Mouse (Mus musculus) embryonic facial prominence, embryonic 11.5 days (tissue): ENCODE measurements around the gene Pfn1. TPM values are rescaled to one million over a fixed set of nuclear protein-coding genes. Genes with fewer than 3 reads are reported as not detected.
A peak's percentile ranks its signal among the peaks of the same experiment; 100 is the strongest.

Source experiments
- ATAC-seq: fragments of 200-750 bp; cut with Nextera tagmentation; replicated peaks from 2 replicates; pipeline ENCODE4 v1.8.0; 2017; ENCODE audit warnings: low read depth; ENCODE audit not compliant: insufficient number of reproducible peaks, low FRiP score, low TSS enrichment
- DNase-seq: peaks from one replicate; pipeline ENCODE4 v3.0.0-alpha.2; 2015; ENCODE audit warnings: low spot score
- H3K27ac ChIP-seq: fragments of 300-500 bp; sonication (generic); replicated peaks from 2 replicates; pipeline ENCODE4 v1.5.1; 2014; ENCODE audit warnings: mild to moderate bottlenecking, low read depth, low read length, control low read depth
- H3K27me3 ChIP-seq: fragments of 300-500 bp; sonication (generic); 2 replicates; pipeline ENCODE4 v1.6.1; 2014; ENCODE audit warnings: mild to moderate bottlenecking, low read length, moderate library complexity, mixed read lengths; ENCODE audit not compliant: control insufficient read depth, insufficient read depth
- H3K36me3 ChIP-seq: fragments of 300-500 bp; sonication (generic); replicated peaks from 2 replicates; pipeline ENCODE4 v1.6.1; 2014; ENCODE audit warnings: low read depth, mild to moderate bottlenecking, low read length, moderate library complexity, mixed read lengths; ENCODE audit not compliant: control insufficient read depth, insufficient read depth
- H3K4me1 ChIP-seq: fragments of 300-500 bp; sonication (generic); 2 replicates; pipeline ENCODE4 v1.6.1; 2014; ENCODE audit warnings: low read length, mixed read lengths; ENCODE audit not compliant: control insufficient read depth, insufficient read depth
- H3K4me2 ChIP-seq: fragments of 300-500 bp; sonication (generic); 2 replicates; pipeline ENCODE4 v1.6.1; 2014; ENCODE audit warnings: low read depth, mild to moderate bottlenecking, control low read depth, low read length, moderate library complexity
- H3K4me3 ChIP-seq: fragments of 300-500 bp; sonication (generic); 2 replicates; pipeline ENCODE4 v1.5.1; 2014; ENCODE audit warnings: low read depth, low read length, control low read depth
- H3K9ac ChIP-seq: fragments of 300-500 bp; sonication (generic); replicated peaks from 2 replicates; pipeline ENCODE4 v1.6.1; 2014; ENCODE audit warnings: mild to moderate bottlenecking, control low read depth, low read length
- H3K9me3 ChIP-seq: fragments of 300-500 bp; sonication (generic); replicated peaks from 2 replicates; pipeline ENCODE4 v1.6.1; 2016; ENCODE audit warnings: mild to moderate bottlenecking, low read length, inconsistent platforms, mixed read lengths; ENCODE audit not compliant: control insufficient read depth
- WGBS: fragments of 180-500 bp; shearing (Covaris S2); extraction: QIAGEN DNeasy Blood & Tissue Kit; methylation state at CpG from one replicate; pipeline ENCODE4 v1.1.7; 2014; 5-methylcytosine and 5-hydroxymethylcytosine counted together
- polyA plus RNA-seq: library from polyadenylated mRNA; unstranded; fragments of >200 nt; fragmentation: Nextera tagmentation; extraction: Ambion mirVana; gene quantifications from 2 replicates; pipeline ENCODE4 v1.2.1, GENCODE M21; 2014

The Pfn1 gene
- polyA plus RNA-seq, 1 experiment from 2014 or later: 1,669 TPM

DNA sequence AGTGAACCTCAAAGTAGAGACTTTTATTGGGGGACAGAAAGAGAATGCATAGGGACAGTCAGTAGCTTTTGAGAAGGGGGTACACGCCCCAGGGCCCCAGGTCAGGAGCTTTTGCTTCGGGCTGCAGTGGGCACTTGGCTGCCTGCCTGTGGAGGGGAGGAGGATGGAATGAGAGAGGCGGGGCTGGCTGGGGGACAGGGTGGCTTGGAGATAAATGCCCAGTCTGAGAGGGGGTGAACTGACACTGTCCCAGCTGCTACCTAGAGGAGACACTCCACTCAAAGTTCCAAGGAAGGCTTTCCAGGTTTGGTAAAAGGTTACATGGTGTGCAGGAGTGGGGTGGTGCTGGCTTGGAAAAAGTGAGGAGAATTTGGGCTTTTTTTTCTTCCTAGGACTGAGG is 2.5 kb upstream of the Pfn1 start, which contains the start of gene Eno3:
Eno3 (plus strand) TSS at position 239 of the 400 bp plus-strand sequence.
- WGBS: 4% methylated on average over 3 of the region's 3 CpGs
- Histone ChIP-seq H3K36me3 (peaks cover under 1% of the 10 kb centered on the region), H3K4me2 (peak within 1 kb of the TSS; percentile 95), H3K4me1 (peaks cover 9% of the 10 kb centered on the region), H3K27me3 (no peaks in the 10 kb centered on the region), H3K27ac (peak within 1 kb of the TSS; percentile 97), H3K4me3 (peak within 1 kb of the TSS; percentile 100), H3K9ac (peak within 1 kb of the TSS; percentile 97), H3K9me3 (no peaks in the 10 kb centered on the region)
- no peak for DNase-seq
- ATAC-seq: no peak

DNA sequence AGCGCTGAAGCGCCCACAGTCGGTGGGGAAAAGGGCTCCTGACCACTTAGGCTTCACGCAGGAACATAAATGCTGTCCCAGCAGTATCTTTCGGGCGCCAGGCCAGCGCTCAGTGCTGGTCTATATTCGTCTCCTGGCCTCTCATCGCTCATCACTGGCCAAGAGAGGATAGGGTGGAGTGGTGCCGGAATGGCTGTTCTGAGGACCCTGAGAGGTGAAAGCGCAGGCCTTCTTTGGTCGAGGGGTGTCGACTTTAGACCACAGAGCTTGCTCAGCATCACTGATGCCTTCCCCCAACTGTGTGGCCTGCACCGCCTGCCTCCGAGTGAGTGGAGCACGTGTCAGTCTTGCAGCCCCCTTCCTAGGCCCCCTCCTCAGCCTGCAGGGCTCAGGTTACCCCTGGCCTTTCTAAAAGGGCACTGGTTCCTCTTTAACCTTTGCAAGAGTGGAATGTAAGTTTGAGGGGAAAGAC is 2.0 kb upstream of the Pfn1 start:
- Histone ChIP-seq H3K36me3 (peaks cover under 1% of the 10 kb centered on the region; the same call in 1 of the 2 replicates), H3K27me3 (no peaks in the 10 kb centered on the region), H3K4me1 (peaks cover 9% of the 10 kb centered on the region), H3K4me3 (peak overlapping the region; percentile 100), H3K9me3 (no peaks in the 10 kb centered on the region), H3K4me2 (peak overlapping the region; percentile 95), H3K9ac (peak overlapping the region; percentile 97), H3K27ac (peak overlapping the region; percentile 97)
- DNase-seq (peak; percentile 80), ATAC-seq (peak; percentile 31; the same call in 1 of the 2 replicates)
- 4% methylated on average over 16 of the region's 16 CpGs for WGBS

DNA sequence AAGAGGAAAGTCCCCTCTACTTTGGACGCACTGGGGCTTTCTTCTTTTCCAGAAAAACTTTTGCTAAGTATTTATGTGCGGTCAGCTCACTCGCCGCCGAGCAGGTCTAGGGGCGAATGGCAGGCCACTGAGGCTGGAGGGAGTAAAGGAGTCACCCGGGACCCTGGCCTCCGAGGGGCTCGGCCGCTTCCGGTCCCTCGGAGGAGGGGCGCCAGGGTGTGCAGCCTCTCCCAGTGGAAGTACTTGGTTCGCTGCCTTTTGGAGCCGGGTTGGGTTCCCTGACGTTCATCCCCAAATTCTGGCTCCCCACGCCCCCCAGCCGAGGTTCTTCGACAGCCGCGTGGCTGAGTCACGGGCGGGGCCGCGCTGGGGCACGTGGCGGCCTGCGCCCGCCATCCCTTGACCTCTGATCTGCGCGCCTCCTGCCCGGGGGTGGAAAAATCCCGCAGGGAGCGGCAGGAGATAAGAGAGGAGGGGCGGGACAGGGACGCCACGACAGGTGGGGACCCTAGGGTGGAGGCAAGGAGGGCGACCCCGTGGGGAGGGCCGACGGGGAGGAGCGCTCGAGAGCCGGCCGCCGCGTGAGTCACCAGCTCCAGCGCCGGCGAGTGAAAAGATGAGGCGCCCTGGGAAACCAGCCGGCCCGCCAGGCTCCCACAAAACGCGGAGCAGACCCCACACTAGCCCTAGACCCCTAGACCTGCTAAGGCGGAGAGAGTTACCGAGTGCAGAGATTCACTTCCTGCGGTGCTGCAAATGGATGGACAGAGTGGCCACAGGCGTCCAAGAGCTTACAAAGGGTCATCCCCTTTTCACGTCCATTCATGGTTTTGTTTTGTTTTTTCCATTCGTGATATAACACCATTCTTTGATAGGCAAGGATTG is 1.4 kb upstream of the Pfn1 start:
- H3K4me2 ChIP-seq: peak overlapping the region; percentile 95
- ATAC-seq (peak; percentile 20), DNase-seq (peak; percentile 69)
- no peaks in the 10 kb centered on the region for H3K27me3 ChIP-seq
- peak overlapping the region; percentile 100 for H3K4me3 ChIP-seq
- H3K27ac ChIP-seq: peak overlapping the region; percentile 97
- H3K9me3 ChIP-seq: no peaks in the 10 kb centered on the region
- WGBS: under 1% methylated on average over 61 of the region's 61 CpGs
- peaks cover 7% of the 10 kb centered on the region for H3K36me3 ChIP-seq
- peaks cover 9% of the 10 kb centered on the region for H3K4me1 ChIP-seq
- H3K9ac ChIP-seq: peak overlapping the region; percentile 97

DNA sequence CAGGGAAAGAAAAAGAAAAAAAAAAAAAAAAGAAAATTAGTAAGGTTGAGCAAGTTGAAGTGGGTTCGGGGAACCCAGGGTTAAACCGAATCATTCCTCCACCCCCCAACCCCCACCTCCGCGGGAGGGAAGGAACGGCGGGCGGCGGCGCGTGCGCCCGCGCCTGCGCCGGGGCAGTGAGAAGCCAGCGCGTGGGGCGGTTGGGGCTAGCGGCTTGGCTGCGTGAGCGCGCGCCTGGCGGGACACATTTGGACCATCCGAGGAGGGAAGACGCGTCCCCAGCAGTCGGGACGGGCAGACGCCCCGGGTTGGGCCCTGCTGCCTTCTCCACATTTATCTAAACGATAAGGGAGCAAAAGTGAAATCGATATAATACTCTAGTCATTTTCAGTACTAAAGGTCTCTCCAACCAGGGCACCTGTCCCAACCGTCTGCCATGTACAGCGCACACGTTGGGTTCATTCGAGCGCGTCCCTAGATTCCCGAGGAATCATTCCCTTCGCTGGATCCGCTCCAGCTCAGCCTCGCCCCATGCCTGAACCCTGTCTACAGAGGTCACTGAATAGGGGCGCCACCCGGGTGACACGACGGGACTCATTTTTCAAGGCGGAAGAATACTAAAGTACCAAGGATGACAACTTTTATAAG is 603 bp upstream of the Pfn1 start:
- Histone ChIP-seq H3K9ac (peak overlapping the region; percentile 97), H3K4me1 (peaks cover 9% of the 10 kb centered on the region), H3K27ac (peak overlapping the region; percentile 97), H3K4me3 (peak overlapping the region; percentile 100), H3K27me3 (no peaks in the 10 kb centered on the region), H3K36me3 (peaks cover 13% of the 10 kb centered on the region), H3K4me2 (peak overlapping the region; percentile 95), H3K9me3 (no peaks in the 10 kb centered on the region)
- 0% methylated on average over 43 of the region's 48 CpGs for WGBS
- peak; percentile 89 for DNase-seq
- ATAC-seq: peak; percentile 37

DNA sequence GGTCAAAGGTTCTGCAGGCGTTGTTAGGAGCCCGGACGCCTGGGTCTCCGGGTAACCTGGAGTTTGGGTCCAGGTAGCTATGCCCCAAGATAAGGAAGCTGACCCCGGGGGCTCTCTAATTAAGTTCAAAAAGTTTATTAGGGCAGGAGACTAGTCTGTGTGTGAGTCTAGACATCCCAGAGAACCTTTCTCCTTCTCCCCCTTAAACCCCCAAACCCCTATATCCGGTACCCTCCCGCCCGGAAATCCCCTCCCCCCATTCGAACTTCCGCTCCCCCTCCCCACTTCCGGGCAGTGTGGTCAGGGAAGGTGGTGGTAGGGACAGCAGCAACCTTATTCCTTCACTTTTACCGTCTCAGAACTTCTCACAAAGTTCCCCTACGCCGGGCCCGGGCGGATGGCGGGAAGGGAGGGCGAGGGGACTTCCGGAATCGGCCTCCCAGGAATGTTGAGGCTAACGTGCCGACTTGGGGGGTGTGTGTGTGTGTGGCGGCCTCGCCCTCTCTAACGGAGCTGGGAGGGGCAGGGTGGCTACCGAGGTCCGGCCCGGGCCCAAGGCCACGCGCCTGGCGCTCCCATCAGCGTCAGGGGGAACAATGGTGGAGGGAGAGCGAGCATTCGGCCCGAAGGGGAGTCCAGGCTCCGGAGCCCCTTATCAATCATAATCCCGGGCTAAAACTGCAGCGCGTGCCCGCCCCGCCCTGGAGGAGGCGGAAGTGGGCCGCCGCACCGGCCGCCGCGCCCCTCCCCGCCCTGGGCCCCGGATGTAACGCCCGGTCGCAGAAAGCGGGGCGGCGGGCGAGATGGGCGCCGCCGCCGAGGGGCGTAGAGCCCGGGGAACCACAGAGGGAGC is 873 bp downstream of the Pfn1 start:
- Histone ChIP-seq H3K27ac (peak overlapping the region; percentile 97), H3K9ac (peak overlapping the region; percentile 97), H3K9me3 (no peaks in the 10 kb centered on the region), H3K4me2 (peak overlapping the region; percentile 95), H3K4me3 (peak overlapping the region; percentile 100), H3K27me3 (no peaks in the 10 kb centered on the region), H3K36me3 (peaks cover 17% of the 10 kb centered on the region), H3K4me1 (peaks cover 9% of the 10 kb centered on the region)
- peak; percentile 26 for ATAC-seq
- peak; percentile 79 for DNase-seq
- under 1% methylated on average over 59 of the region's 63 CpGs for WGBS

DNA sequence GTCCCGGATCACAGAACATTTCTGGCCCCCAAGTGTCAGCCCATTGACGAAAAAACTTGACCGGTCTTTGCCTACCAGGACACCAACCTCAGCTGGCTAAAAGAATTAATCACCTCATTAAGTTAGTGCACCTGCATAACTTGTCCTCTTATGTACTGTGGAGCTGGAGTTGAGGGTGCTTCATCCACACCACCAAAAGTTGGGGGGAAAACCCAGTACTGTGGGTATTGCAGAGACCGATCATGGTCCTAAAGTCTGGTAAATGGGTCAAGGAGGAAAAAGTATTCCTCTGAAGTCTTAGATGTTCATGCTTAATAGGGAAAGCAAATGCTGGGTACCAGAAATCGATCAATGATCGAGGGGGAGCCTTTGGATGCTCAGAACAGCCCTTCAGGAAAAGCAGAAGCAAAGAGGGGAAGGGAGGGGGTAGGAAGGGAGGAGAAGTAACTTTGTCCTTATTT is 1.5 kb downstream of the Pfn1 start:
- Histone ChIP-seq H3K9ac (peak overlapping the region; percentile 97), H3K36me3 (peaks cover 17% of the 10 kb centered on the region), H3K27ac (peak overlapping the region; percentile 97), H3K4me1 (peaks cover 10% of the 10 kb centered on the region), H3K27me3 (no peaks in the 10 kb centered on the region), H3K4me2 (peak overlapping the region; percentile 95), H3K9me3 (no peaks in the 10 kb centered on the region), H3K4me3 (peak overlapping the region; percentile 100)
- ATAC-seq (no peak), DNase-seq (peak; percentile 25)
- 49% methylated on average over 6 of the region's 6 CpGs for WGBS

DNA sequence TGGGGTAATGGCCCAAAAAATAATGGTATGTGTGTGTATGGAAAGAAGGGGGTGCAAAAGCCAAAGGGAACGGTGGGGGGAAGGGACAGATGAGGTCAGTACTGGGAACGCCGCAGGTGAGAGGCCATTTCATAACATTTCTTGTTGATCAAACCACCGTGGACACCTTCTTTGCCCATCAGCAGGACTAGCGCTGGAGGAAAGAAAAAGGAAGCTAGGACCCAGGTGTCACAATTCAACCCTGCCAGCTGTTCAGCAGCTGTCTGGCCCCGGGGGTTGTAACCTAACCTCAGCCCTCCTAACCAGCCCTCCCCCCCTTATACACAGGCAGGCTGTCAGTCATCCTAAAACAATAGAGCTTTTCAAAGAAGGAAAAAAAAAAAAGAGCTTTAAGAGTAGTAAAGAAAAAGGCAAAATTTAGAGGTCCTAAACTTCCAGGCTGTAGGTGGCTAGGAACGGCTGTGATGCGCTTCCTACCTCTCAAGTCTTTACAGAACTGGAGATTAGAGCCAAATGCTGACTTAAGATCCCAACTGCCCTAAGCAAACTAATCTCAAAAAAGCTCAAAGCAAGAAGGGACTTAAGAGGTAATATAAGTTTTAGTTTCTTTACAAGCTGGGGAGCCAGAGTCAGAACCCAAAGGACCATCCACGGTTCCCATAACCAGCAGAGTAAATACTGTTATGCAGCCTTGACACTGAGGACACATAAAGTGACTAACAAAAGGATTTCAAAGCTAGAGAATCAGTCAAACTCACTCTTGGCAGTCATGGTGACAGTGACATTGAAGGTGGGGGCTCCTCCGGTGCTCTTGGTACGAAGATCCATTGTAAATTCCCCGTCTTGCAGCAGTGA is 2.2 kb downstream of the Pfn1 start:
- H3K4me1 ChIP-seq: peaks cover 11% of the 10 kb centered on the region
- no peaks in the 10 kb centered on the region for H3K9me3 ChIP-seq
- WGBS: 45% methylated on average over 12 of the region's 12 CpGs

More for the DNA sequence above, 2.2 kb downstream of the Pfn1 start:
- Histone ChIP-seq H3K36me3 (peaks cover 17% of the 10 kb centered on the region), H3K9ac (peak overlapping the region; percentile 97), H3K27ac (no peak overlapping the region), H3K27me3 (no peaks in the 10 kb centered on the region), H3K4me2 (peak overlapping the region; percentile 95), H3K4me3 (peak overlapping the region; percentile 100)
- ATAC-seq: no peak
- DNase-seq: peak; percentile 67
